Mouse (Mus musculus) midbrain, postnatal 0 days (tissue): ENCODE results near the gene Gnao1. TPM values are rescaled to one million over a fixed set of nuclear protein-coding genes. Genes with fewer than 3 reads are reported as not detected.
A peak's percentile ranks its signal among the peaks of the same experiment; 100 is the strongest.

Experiments used
- ATAC-seq: fragments of 200-750 bp; cut with Nextera tagmentation; 2 replicates; pipeline ENCODE4 v1.8.0; 2017; ENCODE audit warnings: moderate number of reproducible peaks, mild to moderate bottlenecking, moderate TSS enrichment, moderate library complexity; ENCODE audit not compliant: low FRiP score
- DNase-seq: peaks from one replicate; pipeline ENCODE4 v3.0.0-alpha.2; 2015; ENCODE audit warnings: low spot score
- H3K27ac ChIP-seq: fragments of 300-500 bp; sonication (generic); 2 replicates; pipeline ENCODE4 v1.5.1; 2014; ENCODE audit warnings: low read depth, mild to moderate bottlenecking, low read length, mixed read lengths
- H3K27me3 ChIP-seq: fragments of 300-500 bp; sonication (generic); 2 replicates; pipeline ENCODE4 v1.6.1; 2014; ENCODE audit warnings: low read length, control low read depth, mixed read lengths; ENCODE audit not compliant: insufficient read depth
- H3K36me3 ChIP-seq: fragments of 300-500 bp; sonication (generic); 2 replicates; pipeline ENCODE4 v1.6.1; 2014; ENCODE audit warnings: low read length, control low read depth, mixed read lengths; ENCODE audit not compliant: insufficient read depth
- H3K4me1 ChIP-seq: fragments of 300-500 bp; sonication (generic); 2 replicates; pipeline ENCODE4 v1.6.1; 2014; ENCODE audit warnings: mild to moderate bottlenecking, control low read depth, antibody characterized with exemption, low read length, mixed read lengths; ENCODE audit not compliant: insufficient read depth
- H3K4me2 ChIP-seq: fragments of 300-500 bp; sonication (generic); 2 replicates; pipeline ENCODE4 v1.6.1; 2014; ENCODE audit warnings: low read depth, mild to moderate bottlenecking, low read length, mixed read lengths; ENCODE audit not compliant: poor library complexity, severe bottlenecking
- H3K4me3 ChIP-seq: fragments of 300-500 bp; sonication (generic); 2 replicates; pipeline ENCODE4 v1.5.1; 2014; ENCODE audit warnings: low read depth, mild to moderate bottlenecking, low read length, moderate library complexity
- H3K9ac ChIP-seq: fragments of 300-500 bp; sonication (generic); replicated peaks from 2 replicates; pipeline ENCODE4 v1.6.1; 2014; ENCODE audit warnings: mild to moderate bottlenecking, low read length, moderate library complexity, mixed read lengths; ENCODE audit not compliant: poor library complexity, severe bottlenecking
- H3K9me3 ChIP-seq: fragments of 300-500 bp; sonication (generic); 2 replicates; pipeline ENCODE4 v1.6.1; 2016; ENCODE audit warnings: low read length, control low read depth
- CTCF ChIP-seq: IDR thresholded peaks from 2 replicates; pipeline ENCODE4 v1.5.1; 2016; ENCODE audit warnings: antibody characterized with exemption, mild to moderate bottlenecking
- WGBS: fragments of 180-500 bp; shearing (Covaris S2); extraction: QIAGEN DNeasy Blood & Tissue Kit; methylation state at CpG from one replicate; pipeline ENCODE4 v1.1.7; 2014; 5-methylcytosine and 5-hydroxymethylcytosine counted together
- polyA plus RNA-seq: library from polyadenylated mRNA; unstranded; fragments of >200 nt; fragmentation: Nextera tagmentation; extraction: Ambion mirVana; gene quantifications from 2 replicates; pipeline ENCODE4 v1.2.1, GENCODE M21; 2015
- total RNA-seq: library from RNA; depleted of rRNA; stranded (reverse); fragments of >200 nt; gene quantifications from 2 replicates; pipeline ENCODE4 v1.2.3, GENCODE M21; 2014

Gene Gnao1
- total and polyA plus RNA-seq, 2 experiments from 2014 or later, result 312 to 375 TPM

GRCm38 (mm10) chr8:93968293-93968692 lies 158.5 kb downstream of the Gnao1 start:
- Histone ChIP-seq H3K36me3 (peaks cover 57% of the 10 kb centered on the region), H3K27ac (peak overlapping the region; percentile 26; the same call in 1 of the 2 replicates), H3K4me3 (no peak overlapping the region), H3K4me2 (no peak overlapping the region), H3K9me3 (no peaks in the 10 kb centered on the region), H3K9ac (no peak overlapping the region), H3K4me1 (no peaks in the 10 kb centered on the region), H3K27me3 (no peaks in the 10 kb centered on the region)
- no peak for TF ChIP-seq CTCF
- no peak for DNase-seq
- WGBS, result 73% methylated on average over 6 of the region's 6 CpGs
- no peak for ATAC-seq

DNA sequence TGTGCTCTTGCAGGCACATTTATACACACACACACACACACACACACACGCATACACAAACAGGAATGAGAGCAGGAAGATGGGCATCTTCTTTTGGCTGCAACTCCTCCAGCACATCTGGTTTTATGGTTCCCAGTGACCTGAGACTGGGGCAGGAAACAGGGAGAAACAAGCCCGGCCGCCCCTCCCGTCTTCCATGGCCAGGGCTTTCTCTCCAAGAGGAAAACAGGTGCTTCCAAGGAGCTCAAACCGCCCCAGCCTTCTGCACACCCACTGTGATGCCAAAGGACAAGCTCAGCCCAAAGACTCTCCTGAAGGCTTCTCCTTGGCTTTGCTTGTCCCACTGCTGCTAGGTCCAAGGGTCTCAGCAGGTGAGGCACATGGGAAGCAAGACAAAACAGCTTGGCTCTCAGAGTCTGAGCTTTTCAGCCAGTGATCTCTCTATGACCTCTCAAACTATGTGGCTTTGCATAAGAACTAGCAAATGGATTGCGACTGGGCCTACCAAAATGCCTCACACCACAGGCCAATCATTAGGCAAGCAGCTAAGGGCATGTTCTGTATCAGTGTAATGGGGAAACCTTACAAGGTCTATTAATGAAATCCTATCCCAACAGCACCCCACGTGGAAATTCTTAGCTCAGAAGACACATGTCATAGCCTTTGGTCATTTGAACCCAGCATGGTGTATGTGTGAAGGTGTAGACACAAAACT lies 160.0 kb downstream of the Gnao1 start:
- no peak overlapping the region for H3K4me3 ChIP-seq
- H3K9me3 ChIP-seq, result no peaks in the 10 kb centered on the region
- no peak overlapping the region for H3K4me2 ChIP-seq
- no peaks in the 10 kb centered on the region for H3K4me1 ChIP-seq
- no peak overlapping the region for H3K9ac ChIP-seq
- no peak for TF ChIP-seq CTCF
- WGBS, result 76% methylated on average over 7 of the region's 7 CpGs
- DNase-seq, result no peak
- no peaks in the 10 kb centered on the region for H3K27me3 ChIP-seq
- no peak overlapping the region for H3K27ac ChIP-seq
- peak; percentile 20; the same call in 1 of the 2 replicates for ATAC-seq
- peaks cover 57% of the 10 kb centered on the region for H3K36me3 ChIP-seq

DNA sequence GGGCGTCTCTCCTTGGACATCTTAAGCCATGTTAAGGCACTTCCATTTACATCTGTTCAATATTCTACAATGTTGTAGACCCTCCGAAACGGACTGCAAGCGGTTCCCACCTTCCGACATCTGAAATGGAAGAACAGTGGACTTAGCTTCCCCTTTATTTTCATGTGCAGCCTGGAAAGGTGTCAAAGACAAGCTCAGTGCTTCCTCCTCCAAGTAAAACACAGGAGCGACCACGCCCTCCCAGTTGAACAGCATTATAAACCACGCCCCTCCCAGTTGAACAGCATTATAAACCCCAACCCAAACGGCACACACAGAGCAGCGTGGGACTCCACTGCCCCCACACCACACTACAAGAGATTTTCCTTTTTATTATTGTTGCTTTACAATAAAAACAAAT lies 161.7 kb downstream of the Gnao1 start:
- Histone ChIP-seq H3K4me2 (no peak overlapping the region), H3K4me1 (no peaks in the 10 kb centered on the region), H3K27me3 (no peaks in the 10 kb centered on the region), H3K36me3 (peaks cover 65% of the 10 kb centered on the region), H3K27ac (no peak overlapping the region), H3K9me3 (no peaks in the 10 kb centered on the region), H3K9ac (no peak overlapping the region), H3K4me3 (no peak overlapping the region)
- no peak for TF ChIP-seq CTCF
- WGBS, result 86% methylated on average over 10 of the region's 10 CpGs
- ATAC-seq (no peak), DNase-seq (no peak)

- ATAC-seq (no peak), DNase-seq (no peak)
- Histone ChIP-seq H3K9me3 (no peaks in the 10 kb centered on the region), H3K36me3 (peaks cover 61% of the 10 kb centered on the region), H3K27me3 (no peaks in the 10 kb centered on the region), H3K9ac (no peak overlapping the region), H3K4me1 (no peaks in the 10 kb centered on the region), H3K27ac (no peak overlapping the region), H3K4me3 (no peak overlapping the region), H3K4me2 (no peak overlapping the region)
- no peak for TF ChIP-seq CTCF
- 76% methylated on average over 5 of the region's 5 CpGs for WGBS
Measured at GRCm38 (mm10) chr8:93972211-93972610, 162.4 kb downstream of the Gnao1 start.

DNA sequence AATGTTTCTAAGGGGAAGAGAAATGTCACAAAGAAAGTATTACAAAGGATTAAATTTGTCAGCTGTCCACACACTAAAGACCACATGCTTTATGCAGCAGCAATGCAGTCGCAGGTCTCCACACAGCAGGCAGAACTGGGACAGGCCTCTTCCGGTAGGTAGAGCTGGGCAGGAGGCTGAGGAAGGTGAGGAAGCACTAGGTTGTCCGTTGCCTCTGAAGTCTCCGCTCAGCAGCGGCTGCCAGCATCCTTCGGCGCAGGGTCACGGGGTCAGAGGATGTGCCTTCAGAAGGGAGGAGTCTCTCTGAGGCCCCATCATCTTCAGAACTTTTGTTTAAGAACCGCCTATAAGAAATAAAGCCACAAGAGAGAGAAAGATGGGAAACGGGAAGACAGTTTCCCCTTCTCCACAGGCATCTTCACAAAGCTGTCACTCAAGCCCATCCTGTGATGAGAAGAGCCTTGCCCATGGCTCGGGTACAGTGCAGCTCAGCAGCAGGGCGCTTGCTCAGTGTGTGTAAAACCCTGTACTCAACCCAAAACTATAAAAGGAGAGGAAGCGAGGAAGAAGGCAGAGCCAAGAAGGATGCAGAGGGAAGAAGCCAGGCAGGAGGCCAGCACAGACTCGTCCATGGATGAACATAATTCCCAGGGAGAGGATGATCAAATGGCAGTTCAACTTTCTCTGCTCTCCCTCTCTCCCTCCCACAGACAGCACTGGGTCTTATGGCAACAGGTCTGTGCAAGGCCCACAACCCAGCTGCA lies 163.4 kb downstream of the Gnao1 start:
- ATAC-seq (no peak), DNase-seq (no peak)
- Histone ChIP-seq H3K27me3 (no peaks in the 10 kb centered on the region), H3K9ac (no peak overlapping the region), H3K27ac (no peak overlapping the region), H3K4me1 (no peaks in the 10 kb centered on the region), H3K9me3 (no peaks in the 10 kb centered on the region), H3K4me3 (no peak overlapping the region), H3K36me3 (peaks cover 61% of the 10 kb centered on the region), H3K4me2 (no peak overlapping the region)
- TF ChIP-seq CTCF, result no peak
- 78% methylated on average over 14 of the region's 14 CpGs for WGBS

GRCm38 (mm10) chr8:93973831-93974375 lies 164.1 kb downstream of the Gnao1 start:
- no peak overlapping the region for H3K27ac ChIP-seq
- no peak overlapping the region for H3K4me3 ChIP-seq
- no peaks in the 10 kb centered on the region for H3K9me3 ChIP-seq
- H3K9ac ChIP-seq, result no peak overlapping the region
- H3K27me3 ChIP-seq, result no peaks in the 10 kb centered on the region
- TF ChIP-seq CTCF, result no peak
- DNase-seq, result no peak
- no peak overlapping the region for H3K4me2 ChIP-seq
- peaks cover 63% of the 10 kb centered on the region for H3K36me3 ChIP-seq
- ATAC-seq, result no peak
- 94% methylated on average over 13 of the region's 13 CpGs for WGBS
- no peaks in the 10 kb centered on the region for H3K4me1 ChIP-seq
